In the genomic region with DNA sequence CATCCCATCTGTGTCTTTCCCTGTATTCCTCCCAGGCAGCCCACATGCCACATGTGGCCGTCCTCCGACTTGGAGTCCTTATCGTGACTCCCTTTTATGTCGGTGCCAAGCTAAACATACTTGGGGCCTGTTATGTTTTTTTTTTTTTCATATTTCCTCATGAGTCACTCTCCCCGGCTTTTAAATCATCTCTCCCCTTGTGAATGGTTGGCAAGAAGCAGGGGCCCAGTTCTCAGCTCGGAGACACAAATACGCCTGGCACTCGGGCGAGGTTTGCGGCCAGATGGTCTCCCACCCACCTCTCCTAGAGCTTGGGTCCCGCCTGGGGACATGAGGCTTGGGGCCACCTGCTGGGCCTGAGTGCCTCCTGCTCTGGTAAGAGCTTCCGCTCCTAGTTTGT, we compare ENCODE assay signal across 9 mouse cellular contexts.
A peak's percentile ranks its signal among the peaks of the same experiment; 100 is the strongest.
DNase-seq lines count a peak whose midpoint lies in the region; ATAC-seq lines count a peak whose summit lies in the region.
"Had no signal": no experiment of that assay in that cellular context is flagged by ENCODE, and none has a peak within 500 bp of the region (broad histone marks: within the 10 kb centered on the region; RNA-seq: fewer than 3 reads in every experiment).

No protein-coding gene starts in this region.

- 0 out of 2 replicates have a peak overlapping the region, but pooled peaks have one; percentile 14 for H3K9ac ChIP-seq in heart, embryonic 13.5 days
- H3K9ac ChIP-seq: midbrain, embryonic 12.5 days had no signal

- H3K4me1 ChIP-seq in heart, embryonic 13.5 days = peaks cover 22% of the 10 kb centered on the region

- peak overlapping the region; percentile 42 for H3K27ac ChIP-seq in heart, embryonic 13.5 days (replicated peaks)
- H3K27ac ChIP-seq: midbrain, embryonic 12.5 days had no signal

- DNase-seq in MN1 (ENCODE audit: low spot score) (peak; percentile 70), adipocyte (ENCODE audit: low spot score) (no peak)
- DNase-seq in adrenal gland, postnatal 10 days = peak; percentile 74
- DNase-seq in left cerebral cortex, adult 9 months (ENCODE audit: low spot score in 2 of 2) = peak; percentile 54 to 82
- DNase-seq in skeletal muscle tissue, adult 2 months (ENCODE audit: low read depth, low spot score) = peak; percentile 21
- DNase-seq in embryo, embryonic 10.5 days (ENCODE audit: low spot score) = no peak
- DNase-seq in gastrocnemius, postnatal 10 days = no peak

- H3K27me3 ChIP-seq in heart, embryonic 13.5 days (replicated peaks) = peaks cover 19% of the 10 kb centered on the region

- 50% methylated on average over 12 of the region's 12 CpGs for WGBS in heart, embryonic 13.5 days

- ATAC-seq in heart, embryonic 13.5 days (ENCODE audit: extremely low read depth, insufficient number of reproducible peaks, low FRiP score, low TSS enrichment) = no peak; the same call in 1 of the 2 replicates

- H3K36me3 ChIP-seq in heart, embryonic 13.5 days = no peaks in the 10 kb centered on the region
- H3K36me3 ChIP-seq: midbrain, embryonic 12.5 days had no signal

- H3K9me3 ChIP-seq in heart, embryonic 13.5 days = 0 out of 2 replicates have a peak, but pooled peaks cover 3% of the 10 kb centered on the region
- H3K9me3 ChIP-seq: midbrain, embryonic 12.5 days had no signal

- no peak overlapping the region for H3K4me2 ChIP-seq in heart, embryonic 13.5 days
- H3K4me2 ChIP-seq: midbrain, embryonic 12.5 days had no signal

- no peak overlapping the region for H3K4me3 ChIP-seq in heart, embryonic 13.5 days
- H3K4me3 ChIP-seq: midbrain, embryonic 12.5 days had no signal

Comparison
In these comparisons a context has a peak if more than half of its experiments do, and no peak if none do; other contexts are left out.
1. DNase-seq: peak in MN1 (single experiment), adrenal gland, postnatal 10 days (single experiment), left cerebral cortex, adult 9 months (2 of 2) and skeletal muscle tissue, adult 2 months (single experiment); none in embryo, embryonic 10.5 days (single experiment), adipocyte (single experiment) and gastrocnemius, postnatal 10 days (single experiment).